Mouse (Mus musculus): ENCODE measurements around the gene Pitpna. TPM values are rescaled to one million over a fixed set of nuclear protein-coding genes. Genes with fewer than 3 reads are reported as not detected.

Pitpna gene
- polyA plus RNA-seq, 1 experiment from 2014 or later, result 112 TPM

DNA sequence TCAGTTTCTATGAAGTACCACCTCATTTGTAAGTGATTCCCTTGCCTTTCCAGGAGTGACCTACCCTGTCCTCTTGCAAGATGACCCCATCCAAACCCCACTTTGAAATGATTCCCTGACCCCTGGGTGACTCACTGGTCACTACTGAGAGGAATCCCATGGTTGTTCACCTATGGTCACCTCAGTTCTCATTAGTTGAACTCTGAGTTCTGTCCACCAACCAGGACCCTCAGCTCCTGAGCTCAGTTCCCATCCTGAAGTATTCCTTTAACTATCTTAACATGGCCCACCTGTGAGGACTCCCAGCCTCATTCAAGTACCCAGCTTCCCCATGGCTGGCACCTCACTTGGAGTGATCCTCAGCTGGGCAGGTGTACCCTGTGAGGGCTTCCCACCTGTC lies 69.9 kb downstream of the Pitpna start:
- no peak for DNase-seq (ENCODE audit: low spot score)

DNA sequence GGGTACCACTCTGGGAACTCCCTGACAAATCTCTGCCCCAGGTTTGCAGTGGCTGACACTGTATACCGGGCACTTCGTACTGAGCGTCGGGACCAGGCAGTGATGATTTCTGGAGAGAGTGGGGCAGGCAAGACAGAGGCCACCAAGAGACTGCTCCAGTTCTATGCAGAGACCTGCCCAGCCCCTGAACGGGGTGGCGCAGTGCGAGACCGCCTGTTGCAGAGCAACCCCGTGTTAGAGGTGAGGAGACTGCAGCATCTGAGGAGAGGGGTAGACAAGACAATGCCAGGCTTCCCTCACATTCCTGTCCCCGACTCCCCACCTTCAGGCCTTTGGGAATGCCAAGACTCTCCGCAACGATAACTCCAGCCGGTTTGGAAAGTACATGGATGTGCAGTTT lies 70.4 kb downstream of the Pitpna start:
- DNase-seq (ENCODE audit: low spot score), result no peak

DNA sequence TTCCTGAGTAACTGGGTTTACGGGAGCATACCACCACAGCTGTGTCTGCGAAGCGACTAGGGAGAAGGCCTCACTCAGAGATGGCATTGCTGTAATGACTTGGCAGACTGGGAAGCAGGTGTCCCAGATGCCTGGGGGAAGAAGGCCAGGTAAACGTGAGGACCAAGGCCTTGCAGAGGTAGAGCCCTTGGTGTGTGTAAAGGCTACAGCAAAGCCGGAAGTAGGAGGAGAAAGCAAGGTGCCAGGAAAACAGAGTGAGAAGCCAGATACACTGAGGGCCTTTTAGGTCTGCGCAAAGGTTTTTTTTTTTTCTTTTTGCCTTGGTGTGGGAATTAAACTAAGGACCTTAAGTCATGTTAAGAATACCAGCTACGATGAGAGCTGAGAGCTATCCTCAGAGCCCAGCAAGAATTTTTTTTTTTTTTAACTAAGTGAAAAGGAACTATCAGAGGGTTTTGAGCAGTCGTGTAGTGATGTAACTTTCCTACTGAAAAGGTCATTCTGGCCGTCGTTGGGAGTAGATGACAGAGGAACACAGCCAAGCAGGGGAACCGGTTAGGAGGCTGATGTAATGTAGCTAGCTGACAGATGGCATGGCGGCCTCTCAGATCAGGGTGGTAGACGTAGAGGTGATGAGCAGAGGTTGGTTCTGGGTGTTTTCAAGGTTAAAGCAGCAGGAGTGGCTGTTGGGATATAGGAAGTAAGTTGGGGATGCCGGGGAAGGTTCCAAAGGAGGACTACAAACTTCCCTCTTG lies 71.3 kb downstream of the Pitpna start:
- DNase-seq (ENCODE audit: low spot score), result no peak

DNA sequence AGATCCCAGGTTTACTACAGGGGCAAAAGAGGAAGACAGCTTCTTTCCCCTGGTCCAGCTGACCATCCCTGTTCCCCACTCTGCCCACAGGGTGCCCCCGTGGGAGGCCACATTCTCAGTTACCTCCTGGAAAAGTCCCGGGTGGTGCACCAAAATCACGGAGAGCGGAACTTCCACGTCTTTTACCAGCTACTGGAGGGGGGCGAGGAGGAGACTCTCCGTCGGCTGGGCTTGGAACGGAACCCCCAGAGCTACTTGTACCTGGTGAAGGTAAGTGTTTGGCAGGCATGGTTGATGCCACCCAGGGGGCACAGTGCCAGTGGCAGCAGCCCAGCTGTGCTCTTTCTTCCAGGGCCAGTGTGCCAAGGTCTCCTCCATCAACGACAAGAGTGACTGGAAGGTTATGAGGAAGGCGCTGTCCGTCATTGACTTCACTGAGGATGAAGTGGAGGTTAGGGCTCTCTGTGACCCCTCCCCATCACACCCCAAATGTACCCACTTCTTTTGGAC lies 72.2 kb downstream of the Pitpna start:
- DNase-seq (ENCODE audit: low spot score), result no peak

DNA sequence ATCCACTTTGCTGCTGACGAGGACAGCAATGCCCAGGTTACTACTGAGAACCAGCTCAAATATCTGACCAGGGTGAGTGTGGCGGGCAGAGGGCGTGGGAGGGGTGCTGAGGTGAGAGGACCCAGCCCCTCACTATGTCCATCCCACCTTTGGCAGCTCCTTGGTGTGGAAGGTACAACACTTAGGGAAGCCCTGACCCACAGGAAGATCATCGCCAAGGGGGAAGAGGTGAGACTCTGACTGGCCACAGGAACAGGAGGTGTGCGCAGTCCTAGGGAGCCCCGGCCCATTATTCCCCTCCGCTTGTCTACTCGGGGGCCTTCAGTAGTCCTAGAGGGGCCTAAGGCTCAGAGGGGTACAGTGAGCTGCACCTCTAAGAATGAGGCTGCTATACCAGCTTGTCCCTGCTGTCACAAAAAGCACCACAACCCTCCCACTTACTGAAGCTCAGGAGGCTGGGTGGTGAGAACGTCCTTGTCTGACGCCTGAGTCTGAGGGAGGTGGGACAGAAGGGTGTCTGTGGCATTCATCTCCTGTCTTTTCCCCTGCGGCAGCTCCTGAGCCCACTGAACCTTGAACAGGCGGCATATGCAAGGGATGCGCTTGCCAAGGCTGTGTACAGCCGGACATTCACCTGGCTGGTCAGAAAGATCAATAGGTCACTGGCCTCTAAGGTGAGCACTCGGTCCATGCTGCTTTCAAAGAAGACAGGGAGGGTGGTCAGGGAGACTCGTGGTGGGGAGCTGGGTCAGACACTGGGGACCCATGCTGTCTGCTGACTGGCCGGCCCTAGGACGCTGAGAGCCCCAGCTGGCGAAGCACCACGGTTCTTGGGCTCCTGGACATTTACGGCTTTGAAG lies 73.3 kb downstream of the Pitpna start:
- DNase-seq (ENCODE audit: low spot score), result no peak

DNA sequence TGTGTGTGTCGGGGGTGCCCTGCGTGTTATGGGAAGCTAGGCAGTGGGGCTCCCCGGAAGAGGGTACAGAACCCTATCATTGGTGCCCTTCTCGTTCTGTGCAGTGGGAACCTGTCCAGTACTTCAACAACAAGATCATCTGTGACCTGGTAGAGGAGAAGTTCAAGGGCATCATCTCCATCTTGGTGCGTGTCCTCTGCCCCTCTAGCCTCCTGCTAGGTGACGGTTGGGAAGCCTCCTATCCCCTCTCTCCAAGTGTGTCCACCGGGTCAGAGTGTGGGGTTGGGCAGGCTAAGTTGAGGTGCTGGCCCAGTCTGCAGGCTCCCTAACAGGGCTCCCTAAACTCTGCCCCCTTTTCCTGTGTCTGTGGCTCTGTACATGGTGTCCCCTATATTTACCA lies 74.2 kb downstream of the Pitpna start:
- DNase-seq (ENCODE audit: low spot score), result no peak

DNA sequence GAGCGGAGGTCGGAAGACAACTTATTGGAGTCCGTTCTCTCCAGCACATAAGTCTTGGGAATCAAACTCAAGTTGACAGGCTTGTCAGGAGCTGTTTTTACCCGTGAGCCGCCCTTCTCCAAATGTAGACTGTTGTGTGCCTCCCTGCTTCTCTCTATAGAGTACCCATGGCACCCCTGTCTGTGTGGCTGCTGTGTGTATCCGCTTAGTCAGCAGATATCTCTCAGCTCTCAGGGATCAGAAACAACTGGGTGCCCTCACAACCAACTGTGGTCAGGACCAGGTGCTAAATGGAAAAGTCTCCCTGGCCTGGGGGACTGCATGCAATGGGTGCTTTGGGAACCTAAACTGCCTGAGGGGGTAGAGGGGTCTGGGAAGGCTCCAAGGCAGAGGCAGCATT lies 78.4 kb downstream of the Pitpna start:
- DNase-seq (ENCODE audit: low spot score), result no peak

DNA sequence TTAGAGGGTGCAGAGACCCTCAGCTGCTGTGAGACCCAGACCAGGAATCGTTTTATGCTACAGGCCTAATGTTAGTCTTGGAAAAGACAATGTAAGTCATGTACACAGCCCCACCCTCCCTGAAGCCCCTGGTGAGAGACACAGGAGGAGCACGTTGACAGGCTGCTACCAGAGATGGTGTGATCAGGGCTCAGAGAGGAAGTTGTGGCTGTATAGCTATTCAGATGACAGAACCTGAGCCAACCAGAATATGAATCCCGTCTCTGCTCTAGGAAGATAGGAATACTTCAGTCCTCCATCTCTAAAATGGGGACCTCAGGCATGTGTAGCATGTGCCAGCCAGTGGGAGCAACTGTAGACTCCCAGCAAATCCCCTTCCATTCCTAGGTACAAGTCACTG lies 80.7 kb downstream of the Pitpna start:
- no peak for DNase-seq (ENCODE audit: low spot score)

DNA sequence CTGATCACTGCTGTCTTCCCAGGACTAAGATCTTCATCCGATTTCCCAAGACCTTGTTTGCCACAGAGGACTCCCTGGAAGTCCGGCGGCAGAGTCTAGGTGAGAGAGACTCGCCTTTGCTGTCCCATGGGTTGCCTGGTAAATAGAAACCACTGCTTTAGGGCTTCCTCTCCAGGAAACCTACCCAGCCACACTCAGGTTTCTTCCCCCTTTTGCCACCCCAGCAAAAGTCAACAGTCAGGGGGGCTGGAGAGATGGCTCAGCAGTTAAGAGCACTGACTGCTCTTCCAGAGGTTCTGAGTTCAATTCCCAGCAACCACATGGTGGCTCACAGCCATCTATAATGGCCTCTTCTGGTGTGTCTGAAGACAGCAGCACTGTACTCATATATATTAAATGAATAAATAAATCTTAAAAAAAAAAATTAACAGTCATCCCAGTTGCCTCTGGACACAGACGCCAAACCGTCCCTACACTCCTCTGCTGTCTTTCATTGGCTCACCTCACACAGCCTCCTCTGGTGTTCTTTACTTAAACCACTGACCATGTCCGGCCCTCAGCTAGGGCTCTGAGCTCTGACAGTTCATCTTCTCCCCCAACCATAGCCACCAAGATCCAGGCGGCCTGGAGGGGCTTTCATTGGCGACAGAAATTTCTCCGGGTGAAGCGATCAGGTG lies 81.4 kb downstream of the Pitpna start:
- no peak for DNase-seq (ENCODE audit: low spot score)

DNA sequence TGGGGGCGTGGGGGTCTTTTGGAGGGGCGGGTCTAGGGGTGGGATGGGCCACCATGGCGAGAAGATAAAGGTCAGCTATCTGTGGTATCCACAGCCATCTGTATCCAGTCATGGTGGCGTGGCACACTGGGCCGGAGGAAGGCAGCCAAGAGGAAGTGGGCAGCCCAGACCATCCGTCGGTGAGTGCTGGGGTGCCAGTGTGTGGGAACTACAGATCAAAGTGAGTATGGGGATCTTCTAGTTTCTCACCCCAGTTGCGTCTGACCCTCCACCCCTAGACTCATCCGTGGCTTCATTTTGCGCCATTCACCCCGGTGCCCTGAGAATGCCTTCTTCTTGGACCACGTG lies 81.9 kb downstream of the Pitpna start:
- DNase-seq (ENCODE audit: low spot score), result no peak

DNA sequence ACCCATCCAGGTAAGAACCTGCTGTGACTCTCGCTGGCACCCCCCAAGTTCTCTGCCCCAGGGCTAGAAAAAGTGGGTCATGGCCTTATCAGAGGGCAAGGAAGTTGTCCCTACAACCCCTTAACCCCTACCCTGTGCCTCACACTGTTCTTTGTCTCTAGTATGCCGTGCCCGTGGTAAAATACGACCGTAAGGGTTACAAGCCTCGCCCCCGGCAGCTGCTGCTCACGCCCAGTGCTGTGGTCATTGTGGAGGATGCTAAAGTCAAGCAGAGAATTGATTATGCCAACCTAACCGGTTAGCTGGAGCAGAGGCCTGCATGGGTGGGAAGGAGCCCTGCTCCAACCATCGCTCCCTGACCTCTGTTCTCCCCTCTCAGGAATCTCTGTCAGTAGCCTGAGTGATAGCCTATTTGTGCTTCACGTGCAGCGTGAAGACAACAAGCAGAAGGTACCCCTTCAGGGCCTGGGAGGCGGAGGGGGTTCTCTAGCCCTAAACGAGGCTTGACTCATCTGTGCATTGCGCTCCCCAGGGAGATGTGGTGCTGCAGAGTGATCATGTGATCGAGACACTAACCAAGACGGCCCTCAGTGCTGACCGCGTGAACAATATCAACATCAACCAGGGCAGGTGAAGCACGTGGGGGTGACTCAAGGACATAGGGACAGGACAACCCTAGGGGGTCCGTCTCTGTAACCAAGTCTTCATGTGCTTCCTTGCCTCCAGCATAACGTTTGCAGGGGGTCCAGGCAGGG lies 83.7 kb downstream of the Pitpna start:
- no peak for DNase-seq (ENCODE audit: low spot score)

DNA sequence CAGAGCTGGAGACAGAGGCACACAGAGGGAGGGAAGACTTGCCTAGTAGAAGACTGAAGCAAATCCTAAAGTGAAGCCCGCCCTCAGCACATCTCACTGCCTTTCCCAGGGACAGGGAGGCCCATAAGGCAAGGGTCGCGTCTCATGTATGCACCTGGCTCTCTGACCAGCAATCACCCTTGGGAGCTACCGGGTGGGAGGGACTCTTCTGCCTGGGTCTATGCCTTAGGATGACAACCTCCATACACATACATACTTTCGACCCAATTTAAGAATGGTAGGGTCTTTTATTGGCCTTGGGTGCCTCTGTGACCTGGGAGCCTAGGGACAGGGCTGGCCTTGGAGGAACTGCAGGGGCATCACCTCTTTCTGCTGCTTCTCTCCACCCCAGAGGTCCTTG lies 85.5 kb downstream of the Pitpna start:
- DNase-seq (ENCODE audit: low spot score), result no peak

DNA sequence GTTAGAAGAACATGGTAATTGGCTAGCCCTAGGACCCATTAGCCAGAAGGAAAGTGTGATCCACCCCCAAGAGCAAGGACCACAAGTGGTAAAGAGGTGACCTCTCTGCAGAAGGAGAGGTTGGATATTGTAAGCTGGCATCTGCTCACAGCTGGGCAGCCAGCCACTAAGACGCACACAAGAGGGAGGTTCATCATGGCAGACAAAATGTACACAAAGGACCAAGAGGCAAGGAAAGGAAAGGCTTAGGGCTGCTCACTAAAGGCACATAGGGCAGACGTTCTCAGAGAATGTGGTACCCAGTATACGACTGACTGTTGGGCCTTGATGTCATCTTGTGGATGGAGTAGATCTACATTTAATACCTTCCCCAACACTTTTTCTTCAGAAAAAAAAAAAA lies 87.0 kb downstream of the Pitpna start:
- no peak for DNase-seq (ENCODE audit: low spot score)

DNA sequence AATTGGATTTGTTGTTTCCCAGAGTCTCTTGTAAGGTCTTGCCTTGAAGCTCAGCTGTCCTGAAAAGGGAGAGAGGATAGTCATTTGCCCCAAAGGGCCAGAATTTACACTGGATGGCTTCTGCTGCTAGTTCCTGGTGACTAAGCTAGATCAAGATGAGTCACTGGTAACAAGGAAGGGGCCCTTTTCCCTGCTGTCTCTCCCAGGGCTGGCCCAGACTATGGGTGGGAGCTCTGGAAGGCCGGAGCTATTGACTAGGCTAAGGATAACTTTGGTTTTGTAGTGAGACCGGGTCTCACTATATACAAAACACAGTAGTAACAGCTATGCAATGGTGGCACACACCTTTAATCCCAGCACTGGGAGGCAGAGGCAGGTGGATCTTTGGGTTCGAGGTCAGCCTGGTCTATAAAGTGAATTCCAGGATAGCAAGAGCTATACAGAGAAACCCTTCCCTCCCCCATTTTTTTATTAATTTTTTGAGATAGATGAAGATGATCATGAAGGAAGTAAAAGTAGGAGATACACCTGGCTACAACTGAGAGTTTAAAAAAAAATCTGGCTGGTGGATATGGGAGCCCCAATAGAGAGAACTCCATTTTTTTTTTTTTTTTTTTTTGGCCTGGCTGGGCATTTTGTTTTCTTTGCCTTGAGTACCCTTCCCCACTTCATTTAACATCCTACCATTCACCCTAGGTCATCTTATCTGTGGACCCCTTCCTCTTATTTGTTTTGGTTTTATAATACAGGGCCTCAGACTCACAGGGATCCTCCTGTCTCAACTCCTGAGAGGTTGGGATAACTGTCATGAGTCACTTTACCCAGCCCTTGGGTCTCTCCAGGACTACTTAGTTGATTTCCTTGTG lies 90.2 kb downstream of the Pitpna start:
- no peak for DNase-seq (ENCODE audit: low spot score)

Small RNA genes lying within 50 kb of the gene (microRNA-seq; reads per million reads assigned to microRNA genes)
- gene Mir3971 (ENCODE audit: borderline number of aligned reads), result not detected

Other genes starting within 250 kb of the Pitpna start
- gene Rpa1, start 239.8 kb upstream of the Pitpna start, polyA plus RNA-seq (2015; fragmentation: Nextera tagmentation; extraction: Ambion mirVana), result 145 and 158 TPM in 2 replicates
- gene Smyd4, start 239.7 kb upstream of the Pitpna start, polyA plus RNA-seq (2015; fragmentation: Nextera tagmentation; extraction: Ambion mirVana), result 6.2 and 9.5 TPM in 2 replicates
- gene Serpinf1, start 165.4 kb upstream of the Pitpna start, polyA plus RNA-seq (2015; fragmentation: Nextera tagmentation; extraction: Ambion mirVana), result 44.9 and 47.7 TPM in 2 replicates
- 0.10 TPM in 1 of 2 replicates, not detected in the other for gene Serpinf2, start 148.5 kb upstream of the Pitpna start, polyA plus RNA-seq (2015; fragmentation: Nextera tagmentation; extraction: Ambion mirVana)
- 5.7 and 5.9 TPM in 2 replicates for gene Wdr81, start 133.4 kb upstream of the Pitpna start, polyA plus RNA-seq (2015; fragmentation: Nextera tagmentation; extraction: Ambion mirVana)
- 9.7 and 13.8 TPM in 2 replicates for gene Tlcd2, start 126.4 kb upstream of the Pitpna start, polyA plus RNA-seq (2015; fragmentation: Nextera tagmentation; extraction: Ambion mirVana)
- gene Prpf8, start 101.3 kb upstream of the Pitpna start, polyA plus RNA-seq (2015; fragmentation: Nextera tagmentation; extraction: Ambion mirVana), result 39.2 and 40.0 TPM in 2 replicates
- gene Rilp, start 78.0 kb upstream of the Pitpna start, polyA plus RNA-seq (2015; fragmentation: Nextera tagmentation; extraction: Ambion mirVana), result 0.90 and 1.1 TPM in 2 replicates
- 2.4 and 2.7 TPM in 2 replicates for gene Scarf1, start 74.6 kb upstream of the Pitpna start, polyA plus RNA-seq (2015; fragmentation: Nextera tagmentation; extraction: Ambion mirVana)
- gene Slc43a2, start 56.4 kb upstream of the Pitpna start, polyA plus RNA-seq (2015; fragmentation: Nextera tagmentation; extraction: Ambion mirVana), result 33.2 and 33.6 TPM in 2 replicates
- gene Inpp5k, start 42.9 kb downstream of the Pitpna start, polyA plus RNA-seq (2015; fragmentation: Nextera tagmentation; extraction: Ambion mirVana), result 56.9 and 63.9 TPM in 2 replicates
- gene Myo1c, start 62.4 kb downstream of the Pitpna start, polyA plus RNA-seq (2015; fragmentation: Nextera tagmentation; extraction: Ambion mirVana), result 16.1 and 19.0 TPM in 2 replicates
- 58.0 and 64.6 TPM in 2 replicates for gene Crk, start 91.2 kb downstream of the Pitpna start, polyA plus RNA-seq (2015; fragmentation: Nextera tagmentation; extraction: Ambion mirVana)
- 669 and 689 TPM in 2 replicates for gene Ywhae, start 144.8 kb downstream of the Pitpna start, polyA plus RNA-seq (2015; fragmentation: Nextera tagmentation; extraction: Ambion mirVana)
- gene Doc2b, start 208.0 kb downstream of the Pitpna start, polyA plus RNA-seq (2015; fragmentation: Nextera tagmentation; extraction: Ambion mirVana), result 0.33 TPM in 2 replicates